Mouse (Mus musculus): ENCODE results near the gene Stk11ip.

DNA sequence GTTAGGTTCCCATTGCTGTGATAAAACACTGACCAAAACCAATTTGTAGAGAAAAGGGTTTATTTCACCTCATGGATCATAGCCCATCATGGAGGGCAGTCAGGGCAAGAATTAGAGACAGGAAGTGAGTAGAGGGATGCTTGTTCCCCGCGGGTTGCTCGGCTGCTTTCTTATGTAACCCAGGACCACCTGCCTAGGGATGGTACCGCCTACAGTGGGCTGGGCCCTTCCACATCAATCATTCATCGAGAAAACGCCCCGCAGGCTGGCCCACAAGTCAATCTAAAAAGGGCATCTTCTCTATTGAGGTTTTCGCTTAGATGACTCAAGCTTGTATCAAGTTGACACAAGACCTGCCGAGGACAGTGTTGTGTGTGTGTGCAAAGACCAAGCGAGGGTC lies 61.7 kb downstream of the Stk11ip start:
- TF ChIP-seq CTCF (IDR thresholded peaks at IDR 0.05; ENCODE audit: borderline replicate concordance, insufficient read depth, low read depth, low read length), result no peak
- TF ChIP-seq POLR2A (IDR thresholded peaks at IDR 0.05; ENCODE audit: borderline replicate concordance, insufficient read depth, low read length), result no peak
